Mouse (Mus musculus): ENCODE results near the gene Astl. TPM values are rescaled to one million over a fixed set of nuclear protein-coding genes. Genes with fewer than 3 reads are reported as not detected.
"Not testable (repeated sequence)": the region's sequence is repeated elsewhere in the genome, so short reads cannot be mapped to it uniquely, and the experiment has no call there.

Astl gene
- not detected for total RNA-seq (2021)
- long read RNA-seq: 0 reads

DNA sequence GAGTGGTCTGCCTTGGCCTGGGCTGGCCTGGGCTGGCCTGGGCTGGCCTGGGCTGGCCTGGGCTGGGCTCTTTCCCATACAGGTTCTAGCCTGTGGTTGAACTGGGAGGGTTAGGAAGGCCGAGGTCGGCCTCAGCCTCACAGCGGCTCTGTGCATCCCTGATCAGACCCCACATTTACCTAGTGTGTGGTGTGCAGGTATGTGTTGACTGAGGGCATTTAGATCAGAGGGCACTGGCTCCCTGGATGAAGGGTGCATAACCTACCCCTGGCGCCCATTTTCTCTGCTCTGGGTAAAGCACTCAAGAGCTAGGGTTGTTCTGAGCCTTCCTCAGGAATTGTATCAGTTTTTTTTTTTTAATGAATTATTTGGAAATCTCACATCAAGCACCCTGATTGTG, at the start of gene Astl:
Astl (plus strand) TSS at position 224 of the 400 bp plus-strand sequence.
- no peak for DNase-seq (ENCODE audit: low spot score in 2 of 2)

DNA sequence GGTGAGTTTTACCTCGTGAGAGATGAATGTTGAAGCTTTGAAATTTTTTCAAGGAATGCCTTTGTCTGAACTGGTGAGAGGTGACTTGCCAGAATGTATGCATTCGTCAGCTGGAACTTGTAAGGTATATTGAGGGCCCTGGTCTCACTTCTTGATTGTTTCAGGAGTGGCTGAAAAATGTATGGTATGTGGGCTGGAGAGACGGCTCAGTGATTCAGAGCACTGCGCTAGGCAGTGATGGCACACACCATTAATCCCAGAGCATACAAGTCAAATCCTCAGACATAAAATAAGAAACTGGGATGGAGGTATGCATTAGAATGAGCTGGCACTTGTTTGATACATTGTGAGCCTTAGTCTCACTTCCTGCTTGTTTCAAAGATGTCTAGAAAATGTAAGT, 46.2 kb upstream of the Astl start:
- DNase-seq (ENCODE audit: low spot score in 2 of 2): no peak

- no peak for DNase-seq (ENCODE audit: low spot score in 2 of 2)
These were observed 41.2 kb upstream of the Astl start for GRCm38 (mm10) chr2:127297001-127297805.

GRCm38 (mm10) chr2:127298056-127298455, 40.4 kb upstream of the Astl start:
- peak in 1 of 2 experiments; percentile 20 for DNase-seq (ENCODE audit: low spot score in 2 of 2)

- DNase-seq (ENCODE audit: low spot score in 2 of 2): no peak
These were observed 37.7 kb upstream of the Astl start for GRCm38 (mm10) chr2:127300701-127301100.

- DNase-seq (ENCODE audit: low spot score in 2 of 2): no peak
These were observed 36.6 kb upstream of the Astl start for GRCm38 (mm10) chr2:127301883-127302282.

DNA sequence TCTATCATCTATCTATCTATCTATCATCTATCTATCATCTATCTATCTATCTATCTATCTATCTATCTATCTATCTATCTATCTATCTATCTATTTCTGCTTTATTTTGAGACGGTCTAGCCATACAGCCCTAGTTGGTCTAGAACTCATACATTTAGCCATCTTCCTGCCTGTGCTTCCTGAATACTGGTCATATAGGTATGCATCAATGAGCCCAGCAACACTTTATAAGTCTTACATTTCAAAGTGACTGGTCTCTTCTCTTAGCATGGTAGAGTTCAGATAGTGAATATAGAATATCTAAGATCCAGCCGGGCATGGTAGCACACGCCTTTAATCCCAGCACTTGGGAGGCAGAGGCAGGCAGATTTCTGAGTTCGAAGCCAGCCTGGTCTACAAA, 34.2 kb upstream of the Astl start:
- not testable (repeated sequence) for DNase-seq (ENCODE audit: low spot score in 2 of 2)

DNA sequence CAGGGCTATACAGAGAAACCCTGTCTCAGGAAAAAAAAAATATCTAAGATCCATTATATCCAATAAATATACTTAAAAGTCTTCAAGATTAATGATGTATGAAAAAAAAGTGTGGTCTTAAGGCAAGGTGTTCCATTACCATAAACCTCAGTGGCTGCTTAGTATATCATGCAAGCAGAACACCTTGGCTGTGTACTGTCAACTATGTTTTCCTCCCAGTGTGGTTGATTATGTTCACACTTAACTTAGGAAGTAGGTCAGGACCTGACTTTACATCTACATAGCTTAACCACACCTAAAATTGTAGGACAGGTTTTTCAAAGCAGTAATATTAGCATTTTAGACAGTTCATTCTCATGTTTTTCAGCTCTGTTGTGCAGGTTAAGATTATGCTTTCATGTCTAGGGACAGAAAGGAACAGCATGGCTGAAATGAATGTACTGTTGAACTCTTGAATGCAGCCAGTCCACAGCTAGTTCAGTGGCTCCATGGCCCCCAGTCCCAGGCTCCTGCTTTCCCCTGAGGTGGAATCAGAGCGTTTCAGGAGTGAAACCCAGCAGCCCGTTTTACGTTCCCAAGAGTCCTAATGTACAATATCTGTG, 33.7 kb upstream of the Astl start:
- DNase-seq (ENCODE audit: low spot score in 2 of 2): no peak

DNA sequence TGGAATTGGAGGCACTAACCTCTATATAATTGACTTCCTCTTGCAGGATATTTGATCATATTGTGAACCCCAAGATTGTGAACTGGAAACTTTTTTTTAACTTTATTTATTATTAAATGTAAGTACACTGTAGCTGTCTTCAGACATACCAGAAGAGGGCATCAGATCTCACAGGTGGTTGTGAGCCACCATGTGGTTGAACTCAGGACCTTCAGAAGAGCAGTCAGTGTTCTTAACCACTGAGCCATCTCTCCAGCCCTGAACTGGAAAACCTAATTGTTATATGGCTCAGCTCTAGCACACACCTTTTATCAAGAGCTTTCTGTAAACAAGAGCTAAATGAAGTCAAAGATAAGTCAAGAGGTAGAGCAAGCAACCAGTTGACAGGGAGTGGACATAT, 32.3 kb upstream of the Astl start:
- DNase-seq (ENCODE audit: low spot score in 2 of 2): no peak

GRCm38 (mm10) chr2:127307179-127307578, 31.3 kb upstream of the Astl start:
- no peak for DNase-seq (ENCODE audit: low spot score in 2 of 2)

- DNase-seq (ENCODE audit: low spot score in 2 of 2): no peak
These were observed 29.8 kb upstream of the Astl start for GRCm38 (mm10) chr2:127308660-127309059.

DNA sequence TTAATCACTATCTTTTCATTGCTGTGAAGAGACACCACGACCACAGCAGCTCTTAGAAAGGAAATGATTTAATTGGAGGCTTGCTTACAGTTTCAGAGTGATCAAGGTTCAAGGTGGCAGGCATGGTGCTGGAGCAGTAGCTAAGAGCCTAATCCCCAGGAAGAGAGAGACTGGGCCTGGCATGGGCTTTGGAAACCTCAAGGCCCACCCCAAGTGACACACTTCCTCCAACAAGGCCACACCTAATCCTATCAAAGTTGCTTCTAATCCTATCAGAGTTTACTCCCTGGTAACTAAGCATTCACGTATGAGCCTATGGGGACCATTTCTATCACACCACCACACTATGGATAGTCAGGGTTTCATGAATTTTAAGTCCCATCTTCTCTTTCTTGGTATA, 28.2 kb upstream of the Astl start:
- DNase-seq (ENCODE audit: low spot score in 2 of 2): no peak

DNA sequence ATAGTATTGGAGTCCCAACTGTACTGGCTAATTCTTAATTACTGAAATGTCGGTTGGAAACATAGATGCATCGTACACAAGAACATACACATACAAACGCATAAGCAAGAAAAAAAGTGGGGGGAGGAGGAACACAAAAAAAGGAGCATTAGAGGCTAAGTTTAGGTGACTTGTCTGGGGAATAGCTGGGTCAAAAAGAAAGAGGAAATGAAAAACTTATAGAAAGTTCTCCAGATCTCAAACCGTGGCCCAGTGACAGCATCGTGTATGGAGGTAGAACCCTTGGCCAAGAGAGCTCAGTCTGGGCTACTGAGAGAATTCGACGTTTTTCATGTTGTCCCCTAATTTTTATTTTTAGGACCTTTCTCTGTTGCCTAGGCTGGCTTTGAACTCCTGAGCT, 27.8 kb upstream of the Astl start:
- no peak for DNase-seq (ENCODE audit: low spot score in 2 of 2)

DNA sequence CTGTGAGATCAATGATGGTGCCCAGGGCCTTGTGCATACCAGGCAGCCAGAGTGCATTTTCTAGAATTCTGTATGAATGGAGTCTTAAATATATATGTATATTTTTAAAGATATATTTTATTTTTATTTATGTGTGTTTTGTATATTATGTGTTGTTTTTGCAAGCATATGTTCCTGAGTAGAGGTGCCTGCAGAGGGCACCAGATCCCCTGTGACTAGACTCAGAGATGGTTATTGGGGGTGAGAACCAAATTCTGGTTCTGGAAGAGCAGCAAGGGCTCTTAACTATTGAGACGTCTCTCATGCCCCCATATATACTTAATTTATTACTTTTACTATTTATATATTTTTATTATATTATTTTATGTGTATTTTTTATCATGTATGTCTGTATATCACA, 27.2 kb upstream of the Astl start:
- DNase-seq (ENCODE audit: low spot score in 2 of 2): no peak

- DNase-seq (ENCODE audit: low spot score in 2 of 2): no peak
These were observed 25.6 kb upstream of the Astl start for GRCm38 (mm10) chr2:127312801-127313200.

DNA sequence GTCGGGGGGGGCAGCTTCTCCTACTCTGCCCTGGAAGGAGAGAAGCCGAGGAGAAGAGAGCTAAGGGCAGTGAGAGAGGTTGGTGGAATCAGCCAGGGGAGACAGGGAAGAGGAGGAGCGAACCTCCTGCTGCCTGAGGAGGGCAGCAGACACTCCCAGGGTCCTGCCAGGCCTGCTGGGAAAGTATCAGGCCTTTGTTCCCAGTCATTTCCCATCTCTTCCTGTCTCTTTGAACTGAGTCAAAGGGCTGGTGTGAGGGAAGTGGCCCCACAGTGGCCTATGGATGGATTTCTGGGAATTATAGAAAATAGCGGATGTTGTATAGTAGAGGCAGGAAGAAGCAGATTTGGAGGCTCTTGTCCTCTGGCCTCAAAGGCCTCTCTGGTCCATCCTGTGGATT, 24.6 kb upstream of the Astl start:
- no peak for DNase-seq (ENCODE audit: low spot score in 2 of 2)

DNA sequence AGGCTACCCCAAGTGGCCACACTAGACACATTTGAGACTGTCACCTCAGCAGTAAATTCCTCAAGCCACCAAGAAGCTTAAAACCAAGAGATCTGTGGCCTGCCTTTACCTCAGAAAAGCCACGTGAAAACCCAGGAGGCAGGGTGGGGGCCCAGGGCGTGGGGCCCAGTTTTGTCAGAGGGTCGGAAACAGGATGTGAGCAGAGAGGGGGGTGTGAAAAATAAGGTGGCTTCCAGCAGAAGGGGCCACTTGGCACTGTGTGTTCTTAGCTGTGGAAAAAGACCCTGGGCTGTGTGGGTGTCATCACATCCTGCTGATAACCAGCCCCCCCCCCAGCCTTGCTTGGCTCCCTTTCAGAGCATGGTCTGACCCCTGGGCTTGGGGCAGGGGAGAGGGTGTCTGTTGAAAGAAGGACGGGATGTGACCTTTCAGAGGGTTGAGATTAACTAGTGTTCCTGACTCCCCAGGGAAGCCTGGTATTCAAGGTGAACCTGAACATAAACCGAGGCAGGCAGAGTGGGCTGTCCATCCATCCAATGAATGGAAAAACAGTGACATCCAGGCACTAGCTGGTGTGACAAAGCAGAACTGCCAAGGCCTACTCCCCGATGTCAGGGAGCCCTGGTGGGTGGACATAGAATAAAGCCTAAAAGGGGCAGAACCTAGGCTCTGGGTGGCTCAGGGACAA, 23.8 kb upstream of the Astl start:
- DNase-seq (ENCODE audit: low spot score in 2 of 2): no peak

- no peak for DNase-seq (ENCODE audit: low spot score in 2 of 2)
These were observed 23.3 kb upstream of the Astl start for GRCm38 (mm10) chr2:127315155-127315470.

- no peak for DNase-seq (ENCODE audit: low spot score in 2 of 2)
These were observed 22.0 kb upstream of the Astl start for GRCm38 (mm10) chr2:127316431-127316830.

DNA sequence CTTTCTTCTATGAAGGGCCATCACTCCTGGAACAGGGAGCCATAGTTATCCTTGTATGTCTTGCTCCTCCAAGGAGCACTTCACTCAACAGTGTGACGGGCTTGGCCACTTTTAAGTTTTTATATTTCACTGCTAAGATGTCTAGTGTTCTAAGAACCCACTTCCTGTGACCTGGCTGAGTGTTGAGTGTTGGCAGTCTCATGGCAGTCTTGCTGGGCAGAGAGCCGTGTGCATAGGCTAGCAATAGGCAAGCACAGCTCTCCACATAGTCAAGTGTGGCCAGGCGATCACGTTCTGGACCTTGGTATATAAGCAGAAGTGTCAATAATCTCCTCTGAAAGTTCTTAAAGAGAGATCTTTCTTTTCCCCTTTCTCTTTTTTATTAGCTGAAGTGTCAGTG, 20.3 kb upstream of the Astl start:
- no peak for DNase-seq (ENCODE audit: low spot score in 2 of 2)

DNA sequence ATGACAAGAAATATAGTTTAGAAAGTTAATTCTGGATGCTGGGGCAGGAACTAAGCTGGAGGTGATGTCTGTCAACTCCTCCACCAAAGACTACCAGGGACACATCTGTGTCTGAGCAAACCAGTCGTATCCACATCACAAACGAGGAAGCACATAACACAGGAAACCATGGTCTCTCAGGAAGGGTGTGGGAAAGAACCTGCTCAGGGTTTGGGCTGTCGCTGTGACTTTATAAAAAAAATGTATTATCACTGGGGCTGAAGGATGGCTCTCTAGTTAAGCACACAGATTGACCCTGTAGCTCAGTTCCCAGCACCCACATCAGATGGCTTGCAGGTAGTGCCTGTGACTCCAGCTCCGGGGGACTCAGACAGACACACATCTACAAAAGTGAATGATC, 19.4 kb upstream of the Astl start:
- no peak for DNase-seq (ENCODE audit: low spot score in 2 of 2)

- DNase-seq (ENCODE audit: low spot score in 2 of 2): no peak
These were observed 15.7 kb upstream of the Astl start for GRCm38 (mm10) chr2:127322671-127323285.

Measured in layer of hippocampus, adult 18-20 months (tissue).